Mouse (Mus musculus): ENCODE results near the gene Eif3k. TPM values are rescaled to one million over a fixed set of nuclear protein-coding genes. Genes with fewer than 3 reads are reported as not detected.

Eif3k gene
- total and polyA plus RNA-seq, 3 experiments: 545 to 671 TPM; not detected in 1

DNA sequence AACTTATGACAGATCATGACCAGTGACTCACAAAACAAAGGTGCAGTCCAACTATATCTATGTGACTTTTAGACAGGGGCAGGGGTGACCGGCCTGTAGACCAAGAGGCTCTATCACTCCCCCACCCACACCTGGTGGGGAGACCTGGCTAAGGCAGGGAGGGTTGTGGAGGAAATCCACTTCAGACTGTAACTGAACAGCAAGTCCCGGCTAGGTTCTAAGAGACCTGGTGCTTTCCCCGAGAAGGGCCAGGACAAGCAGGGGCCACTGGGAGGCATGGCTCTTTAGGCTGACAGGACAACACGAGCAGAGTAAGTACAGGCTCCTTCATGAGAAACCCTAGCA is 50.0 kb downstream of the Eif3k start:
- Histone ChIP-seq H3K4me3 (ENCODE audit: control insufficient read depth in 1 of 2, insufficient read depth in 1 of 2, low read depth in 2 of 2, low read length in 2 of 2) (no peak overlapping the region), H3K27me3 (ENCODE audit: control insufficient read depth in 1 of 2, insufficient read depth in 2 of 2, low read length in 2 of 2) (no peaks in the 10 kb centered on the region), H3K4me1 (ENCODE audit: control insufficient read depth in 1 of 2, insufficient read depth in 2 of 2, low read length in 2 of 2) (peaks cover 0 to 4% of the 10 kb centered on the region in 2 experiments; a peak in 1 of 4 replicates), H3K27ac (ENCODE audit: control insufficient read depth, low read depth, low read length) (no peak overlapping the region), H3K9ac (ENCODE audit: control insufficient read depth, low read depth, low read length, poor library complexity, severe bottlenecking) (no peak overlapping the region), H3K79me2 (ENCODE audit: control insufficient read depth, insufficient read depth, low read length, poor library complexity) (peaks cover 32% of the 10 kb centered on the region), H3K9me3 (replicated peaks; ENCODE audit: insufficient read depth, low read length) (no peaks in the 10 kb centered on the region), H3K36me3 (ENCODE audit: control insufficient read depth in 1 of 2, insufficient read depth in 2 of 2, low read length in 2 of 2) (peaks cover 4 to 6% of the 10 kb centered on the region in 2 experiments)
- no peak for TF ChIP-seq ZMIZ1 (IDR thresholded peaks at IDR 0.05; ENCODE audit: low read depth, low read length)
- TF ChIP-seq MXI1 (IDR thresholded peaks at IDR 0.05; ENCODE audit: low read depth, low read length): no peak
- no peak for TF ChIP-seq TCF12 (IDR thresholded peaks at IDR 0.05; ENCODE audit: low read depth, low read length)
- TF ChIP-seq ZNF384 (IDR thresholded peaks at IDR 0.05; ENCODE audit: low read depth, low read length): no peak
- TF ChIP-seq MAFK (IDR thresholded peaks at IDR 0.05; ENCODE audit: borderline replicate concordance, low read depth, low read length): no peak
- TF ChIP-seq MEF2A (IDR thresholded peaks at IDR 0.05; ENCODE audit: extremely low read depth, insufficient replicate concordance, low read depth, low read length, poor library complexity, severe bottlenecking): no peak
- TF ChIP-seq USF1 (IDR thresholded peaks at IDR 0.05; ENCODE audit: low read depth, low read length): no peak
- TF ChIP-seq MAZ (IDR thresholded peaks at IDR 0.05; ENCODE audit: low read depth, low read length): no peak
- no peak for TF ChIP-seq MYC (IDR thresholded peaks at IDR 0.05; ENCODE audit: low read depth, low read length)
- TF ChIP-seq KAT2A (conservative IDR thresholded peaks at IDR 0.05; ENCODE audit: low read depth, low read length): no peak
- no peak for TF ChIP-seq JUND (IDR thresholded peaks at IDR 0.05; ENCODE audit: low read depth, low read length)
- no peak for TF ChIP-seq UBTF (IDR thresholded peaks at IDR 0.05; ENCODE audit: borderline replicate concordance, insufficient read depth, low read depth, low read length)
- no peak for TF ChIP-seq POLR2AphosphoS2 (IDR thresholded peaks at IDR 0.05; ENCODE audit: low read length)
- TF ChIP-seq MAX (IDR thresholded peaks at IDR 0.05; ENCODE audit: low read length): no peak
- no peak for TF ChIP-seq RCOR1 (IDR thresholded peaks at IDR 0.05; ENCODE audit: low read depth, low read length)
- no peak for TF ChIP-seq BHLHE40 (IDR thresholded peaks at IDR 0.05; ENCODE audit: borderline replicate concordance, low read depth, low read length)
- TF ChIP-seq POLR2AphosphoS5 (IDR thresholded peaks at IDR 0.05; ENCODE audit: borderline replicate concordance, low read depth, low read length): no peak
- DNase-seq (ENCODE audit: low read depth, low spot score): no peak

- Histone ChIP-seq H3K27ac (ENCODE audit: control insufficient read depth, low read depth, low read length) (no peak overlapping the region), H3K4me1 (ENCODE audit: control insufficient read depth in 1 of 2, insufficient read depth in 2 of 2, low read length in 2 of 2) (peaks cover 0 to 4% of the 10 kb centered on the region in 2 experiments; a peak in 1 of 4 replicates), H3K36me3 (ENCODE audit: control insufficient read depth in 1 of 2, insufficient read depth in 2 of 2, low read length in 2 of 2) (peaks cover 4 to 6% of the 10 kb centered on the region in 2 experiments)
Observed at GRCm38 (mm10) chr7:28931032-28931694, 50.5 kb downstream of the Eif3k start.

More at GRCm38 (mm10) chr7:28931032-28931694, 50.5 kb downstream of the Eif3k start:
- no peak for DNase-seq (ENCODE audit: low read depth, low spot score)
- TF ChIP-seq POLR2A (IDR thresholded peaks at IDR 0.05; ENCODE audit: control insufficient read depth in 1 of 2, insufficient read depth in 1 of 2, low read depth in 1 of 2, low read length in 2 of 2, poor library complexity in 1 of 2): no peak
- TF ChIP-seq MXI1 (IDR thresholded peaks at IDR 0.05; ENCODE audit: low read depth, low read length): no peak
- TF ChIP-seq CTCF (IDR thresholded peaks at IDR 0.05 in 2 of 3, conservative IDR thresholded peaks at IDR 0.05 in 1 of 3; ENCODE audit: control insufficient read depth in 1 of 3, insufficient read depth in 1 of 3, low read depth in 2 of 3, low read length in 3 of 3, poor library complexity in 1 of 3, severe bottlenecking in 1 of 3): no peak
- TF ChIP-seq JUND (IDR thresholded peaks at IDR 0.05; ENCODE audit: low read depth, low read length): no peak
- TF ChIP-seq MEF2A (IDR thresholded peaks at IDR 0.05; ENCODE audit: extremely low read depth, insufficient replicate concordance, low read depth, low read length, poor library complexity, severe bottlenecking): no peak
- TF ChIP-seq UBTF (IDR thresholded peaks at IDR 0.05; ENCODE audit: borderline replicate concordance, insufficient read depth, low read depth, low read length): no peak
- no peak for TF ChIP-seq MYB (IDR thresholded peaks at IDR 0.05; ENCODE audit: low read depth, low read length)
- no peak for TF ChIP-seq USF1 (IDR thresholded peaks at IDR 0.05; ENCODE audit: low read depth, low read length)
- no peak for TF ChIP-seq MAZ (IDR thresholded peaks at IDR 0.05; ENCODE audit: low read depth, low read length)
- no peak for TF ChIP-seq USF2 (IDR thresholded peaks at IDR 0.05; ENCODE audit: borderline replicate concordance in 1 of 2, insufficient read depth in 1 of 2, low read depth in 1 of 2, low read length in 2 of 2)
- TF ChIP-seq MAFK (IDR thresholded peaks at IDR 0.05; ENCODE audit: borderline replicate concordance, low read depth, low read length): no peak
- no peaks in the 10 kb centered on the region for H3K9me3 ChIP-seq (replicated peaks; ENCODE audit: insufficient read depth, low read length)
- H3K4me3 ChIP-seq (ENCODE audit: control insufficient read depth in 1 of 2, insufficient read depth in 1 of 2, low read depth in 2 of 2, low read length in 2 of 2): no peak overlapping the region
- no peaks in the 10 kb centered on the region for H3K27me3 ChIP-seq (ENCODE audit: control insufficient read depth in 1 of 2, insufficient read depth in 2 of 2, low read length in 2 of 2)
- H3K79me2 ChIP-seq (ENCODE audit: control insufficient read depth, insufficient read depth, low read length, poor library complexity): peaks cover 30% of the 10 kb centered on the region
- H3K9ac ChIP-seq (ENCODE audit: control insufficient read depth, low read depth, low read length, poor library complexity, severe bottlenecking): no peak overlapping the region

Data from MEL (cell line).